Mouse (Mus musculus): Measurements from ENCODE around the gene Maml3. TPM values are rescaled to one million over a fixed set of nuclear protein-coding genes. Genes with fewer than 3 reads are reported as not detected.
A peak's percentile ranks its signal among the peaks of the same experiment; 100 is the strongest.

Gene Maml3
- polyA plus RNA-seq, 1 experiment from 2014 or later = 7.8 TPM

DNA sequence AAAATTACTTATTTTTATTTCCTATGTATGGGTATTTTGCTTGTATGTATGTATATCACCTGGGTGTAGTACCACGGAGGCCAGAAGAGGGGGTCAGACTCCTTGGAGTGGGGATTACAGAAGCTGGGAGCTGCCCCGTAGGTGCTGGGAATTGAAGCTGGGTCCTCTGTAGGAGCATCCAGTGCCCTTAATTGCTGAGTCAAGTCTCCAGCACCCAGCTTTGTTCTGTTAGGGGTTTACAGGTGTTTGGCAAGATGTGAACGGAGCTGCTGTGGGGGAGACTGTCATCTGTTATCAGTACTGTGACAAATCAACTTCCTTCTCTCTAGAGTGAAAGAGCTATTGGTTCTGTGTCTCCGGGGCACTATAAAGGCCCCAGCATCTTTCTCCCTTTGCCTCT lies 190.0 kb downstream of the Maml3 start:
- Histone ChIP-seq H3K4me1 (peaks cover 69% of the 10 kb centered on the region), H3K9ac (no peak overlapping the region), H3K36me3 (no peaks in the 10 kb centered on the region), H3K27me3 (no peaks in the 10 kb centered on the region), H3K4me2 (no peak overlapping the region), H3K4me3 (replicated peaks) (no peak overlapping the region), H3K9me3 (replicated peaks) (no peaks in the 10 kb centered on the region), H3K27ac (peak overlapping the region; percentile 94)
- no peak for ATAC-seq (replicated peaks; ENCODE audit: low FRiP score)
- 74% methylated on average over 4 of the region's 4 CpGs for WGBS

DNA sequence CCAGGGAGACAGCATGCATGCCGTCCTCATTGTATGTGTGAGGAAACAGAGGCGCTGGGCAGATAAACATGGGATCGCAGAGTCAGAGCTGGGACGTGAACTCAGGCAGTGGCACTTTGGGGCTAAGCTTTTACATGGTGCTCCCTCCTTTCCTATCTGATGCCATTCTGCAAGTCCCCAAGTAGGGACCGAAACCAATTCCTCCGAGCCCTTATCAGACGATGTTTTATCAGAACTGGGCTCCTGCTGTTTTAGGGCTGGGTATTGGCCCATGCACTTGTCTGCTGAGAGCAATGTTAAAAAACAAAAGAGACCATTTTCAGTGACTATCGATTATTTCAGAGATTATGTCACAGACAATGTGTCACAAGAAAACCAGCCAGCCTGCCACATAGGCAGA lies 191.4 kb downstream of the Maml3 start:
- ATAC-seq (replicated peaks; ENCODE audit: low FRiP score) = no peak
- no peaks in the 10 kb centered on the region for H3K36me3 ChIP-seq
- H3K9ac ChIP-seq = no peak overlapping the region
- no peak overlapping the region for H3K4me3 ChIP-seq (replicated peaks)
- H3K4me2 ChIP-seq = no peak overlapping the region
- no peaks in the 10 kb centered on the region for H3K9me3 ChIP-seq (replicated peaks)
- no peak overlapping the region for H3K27ac ChIP-seq
- peaks cover 66% of the 10 kb centered on the region for H3K4me1 ChIP-seq
- 90% methylated on average over 8 of the region's 8 CpGs for WGBS
- no peaks in the 10 kb centered on the region for H3K27me3 ChIP-seq

DNA sequence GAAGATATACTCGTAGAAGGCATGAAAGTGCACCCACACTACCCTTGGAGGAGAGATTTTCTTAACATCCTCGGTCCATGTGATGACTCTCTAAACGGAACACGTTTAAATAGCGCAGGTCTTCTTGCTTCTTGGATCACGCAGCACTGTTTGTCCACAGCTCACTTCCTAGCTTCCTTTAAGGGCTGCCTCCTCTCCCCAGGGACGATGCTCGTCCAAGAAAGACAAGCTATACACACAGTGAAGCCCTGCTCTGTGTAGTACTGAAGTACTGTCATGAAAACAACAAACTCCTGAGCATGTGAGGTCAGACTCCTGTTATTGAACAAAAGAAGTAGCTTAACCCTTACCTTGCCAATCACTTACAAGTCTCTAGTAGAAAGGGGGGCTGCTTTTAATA lies 192.7 kb downstream of the Maml3 start:
- H3K27ac ChIP-seq = no peak overlapping the region
- no peak overlapping the region for H3K4me2 ChIP-seq
- H3K27me3 ChIP-seq = no peaks in the 10 kb centered on the region
- H3K4me1 ChIP-seq = peaks cover 60% of the 10 kb centered on the region
- no peaks in the 10 kb centered on the region for H3K9me3 ChIP-seq (replicated peaks)
- no peak for ATAC-seq (replicated peaks; ENCODE audit: low FRiP score)
- H3K36me3 ChIP-seq = no peaks in the 10 kb centered on the region
- no peak overlapping the region for H3K4me3 ChIP-seq (replicated peaks)
- H3K9ac ChIP-seq = no peak overlapping the region
- WGBS = 46% methylated on average over 8 of the region's 8 CpGs

DNA sequence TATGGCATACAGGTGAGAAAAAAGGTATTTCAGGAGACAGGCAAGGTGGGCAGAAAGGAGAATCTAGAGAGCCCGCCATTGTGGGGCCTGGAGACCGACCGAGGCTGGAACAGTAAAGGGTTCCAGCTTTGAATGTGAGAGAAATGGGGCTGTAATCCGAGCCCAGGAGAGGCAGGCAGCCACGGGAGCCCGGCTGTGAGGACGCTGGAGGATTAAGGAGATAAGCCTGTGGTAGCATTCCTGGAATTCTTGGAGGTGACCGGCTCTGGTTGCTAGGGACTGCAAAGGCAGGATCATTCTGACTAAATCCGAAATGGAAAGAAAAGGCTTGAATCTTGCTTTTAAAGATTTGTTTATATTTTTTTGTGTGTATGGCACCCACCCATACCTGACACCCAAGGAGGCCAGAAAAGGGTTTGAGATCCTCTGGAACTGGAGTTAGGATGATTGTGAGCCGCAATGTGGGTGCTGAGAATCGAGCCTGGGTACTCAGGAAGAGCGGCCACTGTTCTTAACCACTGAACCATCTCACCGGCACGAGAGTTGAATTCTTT lies 196.4 kb downstream of the Maml3 start:
- peak; percentile 81; the same call in 1 of the 2 replicates for ATAC-seq (replicated peaks; ENCODE audit: low FRiP score)
- H3K27me3 ChIP-seq = no peaks in the 10 kb centered on the region
- peak overlapping the region; percentile 14 for H3K27ac ChIP-seq

DNA sequence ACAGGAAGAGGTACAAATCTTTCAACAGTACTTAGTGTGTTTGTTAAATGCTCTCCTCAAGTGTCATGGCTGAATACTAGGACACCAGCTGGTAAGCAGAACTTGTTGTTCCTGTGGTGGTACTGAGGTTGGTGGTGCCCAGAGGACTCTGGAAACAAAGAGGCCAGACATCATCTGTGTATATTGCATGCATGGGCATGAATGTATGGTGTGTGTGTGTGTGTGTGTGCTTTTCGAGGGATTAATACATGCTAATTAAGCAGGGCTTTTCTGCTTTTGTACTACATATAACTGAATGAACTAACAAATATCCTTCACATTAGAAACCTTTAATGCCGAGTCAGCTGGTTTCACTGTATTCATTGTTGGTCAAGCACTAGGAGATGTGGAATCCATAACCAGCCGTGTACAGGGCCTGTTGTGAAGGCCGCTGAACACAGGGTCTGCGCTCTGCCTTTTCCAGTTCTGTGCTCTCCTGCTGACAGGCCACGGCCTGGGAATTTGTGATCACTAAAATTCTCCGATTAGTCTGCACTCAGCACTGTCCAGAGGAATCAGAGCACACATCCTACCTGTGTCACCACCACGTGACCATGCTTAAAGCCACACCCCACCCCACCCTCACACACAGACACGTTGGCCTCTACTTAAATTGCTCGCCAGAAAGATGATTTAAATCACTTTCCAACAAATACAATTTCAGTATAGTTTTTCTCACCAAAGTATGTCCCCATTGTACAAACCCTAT lies 197.6 kb downstream of the Maml3 start:
- no peaks in the 10 kb centered on the region for H3K9me3 ChIP-seq (replicated peaks)
- H3K4me2 ChIP-seq = no peak overlapping the region
- ATAC-seq (replicated peaks; ENCODE audit: low FRiP score) = no peak
- H3K27ac ChIP-seq = 0 out of 2 replicates have a peak overlapping the region, but pooled peaks have one; percentile 22
- 77% methylated on average over 10 of the region's 10 CpGs for WGBS
- H3K4me1 ChIP-seq = peaks cover 29% of the 10 kb centered on the region
- no peaks in the 10 kb centered on the region for H3K27me3 ChIP-seq
- H3K9ac ChIP-seq = no peak overlapping the region
- no peaks in the 10 kb centered on the region for H3K36me3 ChIP-seq
- H3K4me3 ChIP-seq (replicated peaks) = no peak overlapping the region

More for the DNA sequence above, 196.4 kb downstream of the Maml3 start:
- WGBS = 32% methylated on average over 14 of the region's 14 CpGs
- H3K9ac ChIP-seq = no peak overlapping the region
- peak overlapping the region; percentile 33 for H3K4me2 ChIP-seq
- H3K36me3 ChIP-seq = no peaks in the 10 kb centered on the region
- H3K9me3 ChIP-seq (replicated peaks) = no peaks in the 10 kb centered on the region
- peaks cover 38% of the 10 kb centered on the region for H3K4me1 ChIP-seq
- no peak overlapping the region for H3K4me3 ChIP-seq (replicated peaks)

DNA sequence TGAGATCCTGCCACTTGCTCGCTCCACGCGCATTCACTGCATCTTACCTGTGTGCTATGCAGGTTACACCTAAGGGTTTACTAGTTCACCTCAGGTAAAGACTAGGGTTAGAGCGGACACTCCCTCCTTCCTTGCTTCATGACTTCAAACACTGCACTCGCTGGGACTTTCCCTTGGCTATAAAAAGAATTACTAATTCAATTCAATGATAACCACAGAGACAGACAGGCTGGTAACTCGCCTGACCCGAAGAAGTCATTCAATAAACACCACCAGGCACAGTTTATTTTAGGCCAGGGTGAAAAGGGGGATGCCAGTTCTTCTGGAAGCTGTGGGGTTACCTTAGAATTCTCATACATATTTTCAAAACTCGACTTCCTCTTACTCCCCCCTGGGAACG lies 199.0 kb downstream of the Maml3 start:
- WGBS = 77% methylated on average over 9 of the region's 9 CpGs
- H3K27me3 ChIP-seq = no peaks in the 10 kb centered on the region
- H3K36me3 ChIP-seq = no peaks in the 10 kb centered on the region

DNA sequence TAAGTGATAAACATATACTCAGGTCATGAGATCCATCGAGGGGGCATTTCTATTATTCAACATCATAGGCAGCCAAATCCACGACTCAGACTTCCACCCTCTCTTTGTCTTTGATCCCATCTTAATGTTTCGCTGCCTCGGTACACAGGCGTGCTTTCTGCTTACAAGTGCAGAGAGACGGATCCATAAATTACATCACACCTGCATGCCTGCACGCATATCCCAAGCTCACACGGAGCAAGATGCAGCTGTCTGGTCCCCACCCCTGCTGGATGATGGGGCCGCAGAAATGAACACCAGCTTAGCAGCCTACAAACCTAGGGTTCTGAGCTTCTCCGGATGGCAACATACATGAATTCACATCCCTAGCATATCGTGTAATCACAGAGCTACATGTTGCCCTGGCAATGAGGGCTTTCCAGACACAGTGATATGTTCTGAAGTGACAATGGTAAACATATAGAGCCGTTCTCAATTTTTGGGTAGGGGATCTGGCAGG lies 200.5 kb downstream of the Maml3 start:
- ATAC-seq (replicated peaks; ENCODE audit: low FRiP score) = no peak
- H3K27ac ChIP-seq = no peak overlapping the region
- H3K9ac ChIP-seq = no peak overlapping the region
- peaks cover 33% of the 10 kb centered on the region for H3K4me1 ChIP-seq
- no peaks in the 10 kb centered on the region for H3K9me3 ChIP-seq (replicated peaks)
- 51% methylated on average over 12 of the region's 12 CpGs for WGBS
- H3K4me2 ChIP-seq = no peak overlapping the region
- H3K36me3 ChIP-seq = no peaks in the 10 kb centered on the region
- H3K4me3 ChIP-seq (replicated peaks) = no peak overlapping the region
- no peaks in the 10 kb centered on the region for H3K27me3 ChIP-seq

More for the DNA sequence above, 199.0 kb downstream of the Maml3 start:
- H3K9ac ChIP-seq = no peak overlapping the region
- no peak overlapping the region for H3K4me2 ChIP-seq
- peaks cover 26% of the 10 kb centered on the region for H3K4me1 ChIP-seq
- no peak overlapping the region for H3K4me3 ChIP-seq (replicated peaks)
- H3K27ac ChIP-seq = no peak overlapping the region
- no peaks in the 10 kb centered on the region for H3K9me3 ChIP-seq (replicated peaks)
- no peak for ATAC-seq (replicated peaks; ENCODE audit: low FRiP score)

DNA sequence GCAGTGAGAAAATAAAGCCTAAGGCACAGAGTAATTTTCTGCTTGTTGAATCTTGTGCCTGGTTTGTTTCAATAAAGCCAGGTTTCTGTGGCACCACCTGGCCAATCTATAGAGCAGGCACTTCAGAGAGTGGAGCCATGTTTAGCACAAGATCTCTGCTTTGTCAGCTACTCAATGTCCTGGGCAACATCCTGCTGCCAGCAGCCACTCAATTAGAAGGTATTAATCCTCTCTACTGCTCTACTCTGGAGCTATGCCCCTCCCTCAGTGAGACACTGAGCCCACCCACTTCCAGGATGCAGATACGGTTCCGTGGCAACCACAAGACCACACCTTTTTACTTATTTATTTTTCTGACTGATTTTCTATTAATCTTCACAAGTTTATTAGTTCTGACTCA lies 203.7 kb downstream of the Maml3 start:
- H3K36me3 ChIP-seq = no peaks in the 10 kb centered on the region
- no peak overlapping the region; the same call in 1 of the 2 replicates for H3K27ac ChIP-seq
- H3K4me2 ChIP-seq = no peak overlapping the region
- no peak overlapping the region for H3K9ac ChIP-seq
- H3K9me3 ChIP-seq (replicated peaks) = no peaks in the 10 kb centered on the region
- ATAC-seq (replicated peaks; ENCODE audit: low FRiP score) = no peak
- no peaks in the 10 kb centered on the region for H3K27me3 ChIP-seq
- H3K4me3 ChIP-seq (replicated peaks) = no peak overlapping the region
- H3K4me1 ChIP-seq = peaks cover 17% of the 10 kb centered on the region
- WGBS = 57% methylated on average over 2 of the region's 2 CpGs

DNA sequence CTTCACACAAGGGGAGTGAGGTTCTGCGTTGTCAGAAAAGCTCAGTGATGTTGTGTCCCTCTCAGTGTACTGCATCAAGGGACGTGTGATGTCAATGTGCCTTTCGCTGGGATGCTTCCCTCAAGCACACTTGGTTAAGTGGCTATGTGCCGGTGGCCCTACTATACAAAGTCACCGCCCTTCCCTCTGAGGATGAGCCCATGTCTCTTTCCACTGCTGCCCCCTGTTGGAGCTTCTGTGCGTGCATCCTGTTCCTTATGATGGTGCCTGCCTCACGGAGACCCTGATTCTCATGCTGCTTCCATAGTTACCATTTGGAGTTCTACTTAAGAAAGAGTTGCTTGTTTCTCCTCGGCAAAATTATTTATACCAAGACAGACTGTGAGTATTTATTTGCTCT lies 210.4 kb downstream of the Maml3 start:
- Histone ChIP-seq H3K4me3 (replicated peaks) (no peak overlapping the region), H3K9ac (no peak overlapping the region), H3K27ac (no peak overlapping the region), H3K9me3 (replicated peaks) (no peaks in the 10 kb centered on the region), H3K27me3 (no peaks in the 10 kb centered on the region), H3K4me2 (no peak overlapping the region), H3K4me1 (peaks cover 8% of the 10 kb centered on the region; the same call in 1 of the 2 replicates), H3K36me3 (peaks cover 3% of the 10 kb centered on the region; the same call in 1 of the 2 replicates)
- 81% methylated on average over 8 of the region's 8 CpGs for WGBS
- no peak for ATAC-seq (replicated peaks; ENCODE audit: low FRiP score)

DNA sequence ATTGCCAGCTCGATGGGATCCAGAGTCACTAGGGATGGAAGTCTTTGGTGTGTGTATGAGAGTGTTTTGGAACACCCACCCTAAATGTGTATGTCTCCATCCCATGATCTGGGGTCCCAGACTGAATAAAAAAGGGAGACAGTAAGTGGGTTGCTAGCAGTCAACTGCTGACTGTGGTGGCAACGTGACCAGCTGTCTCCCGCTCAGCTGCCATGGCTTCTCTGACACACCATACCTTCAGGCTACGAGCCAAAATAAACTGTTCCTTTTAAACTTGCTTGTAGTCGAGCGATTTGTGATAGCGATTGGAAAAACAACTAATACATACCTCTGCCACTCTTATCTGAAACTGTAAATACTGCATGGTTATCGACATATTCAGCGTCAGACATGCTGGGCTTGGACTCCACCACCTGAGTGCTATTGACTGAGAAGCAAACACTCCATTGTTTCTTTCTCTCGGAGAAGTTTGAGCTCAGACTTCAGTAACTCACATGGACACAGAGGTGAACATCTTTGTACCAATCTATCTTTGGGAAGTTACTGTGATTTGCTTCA lies 213.2 kb downstream of the Maml3 start:
- Histone ChIP-seq H3K4me3 (replicated peaks) (no peak overlapping the region), H3K27me3 (no peaks in the 10 kb centered on the region), H3K9ac (no peak overlapping the region), H3K9me3 (replicated peaks) (no peaks in the 10 kb centered on the region), H3K4me1 (peaks cover 26% of the 10 kb centered on the region), H3K4me2 (no peak overlapping the region), H3K27ac (no peak overlapping the region), H3K36me3 (peaks cover 3% of the 10 kb centered on the region; the same call in 1 of the 2 replicates)
- 80% methylated on average over 10 of the region's 10 CpGs for WGBS
- no peak for ATAC-seq (replicated peaks; ENCODE audit: low FRiP score)

DNA sequence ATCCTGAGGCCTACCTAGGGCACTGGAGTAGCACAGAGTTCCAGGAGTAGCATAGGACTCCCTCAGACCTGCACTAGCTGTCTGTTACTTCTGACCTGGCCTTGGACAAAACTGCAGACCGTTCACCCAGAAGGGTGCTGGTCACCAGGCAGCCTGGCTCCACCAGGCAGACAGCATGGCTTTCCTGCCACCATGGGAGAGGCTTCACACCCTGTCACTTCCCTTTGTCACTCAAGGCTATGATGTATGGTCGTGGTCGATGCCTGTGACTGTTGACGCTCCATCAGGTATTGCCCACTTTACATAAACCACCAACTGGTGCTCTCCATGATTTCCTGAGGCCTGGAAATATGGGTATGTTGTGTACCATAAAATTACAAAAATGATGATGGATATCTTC lies 214.7 kb downstream of the Maml3 start:
- Histone ChIP-seq H3K9ac (no peak overlapping the region), H3K27ac (no peak overlapping the region), H3K36me3 (no peaks in the 10 kb centered on the region), H3K27me3 (no peaks in the 10 kb centered on the region), H3K4me3 (replicated peaks) (no peak overlapping the region), H3K9me3 (replicated peaks) (no peaks in the 10 kb centered on the region), H3K4me2 (no peak overlapping the region), H3K4me1 (peaks cover 26% of the 10 kb centered on the region)
- 58% methylated on average over 4 of the region's 4 CpGs for WGBS
- no peak for ATAC-seq (replicated peaks; ENCODE audit: low FRiP score)

DNA sequence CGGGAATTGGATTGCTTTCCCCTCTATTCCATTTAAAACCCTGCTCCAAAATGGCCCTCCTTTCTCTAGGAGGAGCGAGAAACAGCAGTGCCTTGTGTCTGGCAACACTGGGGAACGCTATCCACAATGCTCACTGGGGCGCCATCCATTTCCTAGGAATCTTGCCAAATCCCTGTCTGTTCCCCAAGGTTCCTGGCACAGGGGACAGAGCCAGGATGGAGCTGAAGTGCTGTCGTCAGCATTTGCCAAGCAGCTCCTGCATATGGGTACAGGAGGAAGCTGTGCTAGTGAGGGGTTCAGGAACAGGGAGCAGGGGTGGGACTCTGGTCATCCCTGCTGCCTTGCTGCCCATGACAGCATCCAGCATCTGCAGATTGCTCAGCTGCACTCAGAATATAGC lies 215.1 kb downstream of the Maml3 start:
- WGBS = 73% methylated on average over 5 of the region's 5 CpGs
- Histone ChIP-seq H3K4me2 (no peak overlapping the region), H3K9ac (no peak overlapping the region), H3K27me3 (no peaks in the 10 kb centered on the region), H3K27ac (no peak overlapping the region), H3K36me3 (no peaks in the 10 kb centered on the region), H3K4me1 (peaks cover 26% of the 10 kb centered on the region), H3K9me3 (replicated peaks) (no peaks in the 10 kb centered on the region), H3K4me3 (replicated peaks) (no peak overlapping the region)
- no peak for ATAC-seq (replicated peaks; ENCODE audit: low FRiP score)
